Comparison of ENCODE assay signal across 9 mouse cellular contexts in genomic region chr16:6348103-6348502, GRCm38 (mm10).
DNase-seq lines count a peak whose midpoint lies in the region; ATAC-seq and TF ChIP-seq lines count a peak whose summit lies in the region.
"Had no signal": no experiment of that assay in that cellular context is flagged by ENCODE, and none has a peak within 500 bp of the region (broad histone marks: within the 10 kb centered on the region; RNA-seq: fewer than 3 reads in every experiment).

No protein-coding gene starts in this region.

- TF ChIP-seq CTCF in hindbrain, postnatal 0 days (IDR thresholded peaks at IDR 0.05; ENCODE audit: low read depth) = no peak

- H3K4me1 ChIP-seq in intestine, embryonic 15.5 days (replicated peaks) = no peaks in the 10 kb centered on the region
- no peaks in the 10 kb centered on the region; the same call in 1 of the 2 replicates for H3K4me1 ChIP-seq in intestine, embryonic 16.5 days (ENCODE audit: control insufficient read depth, insufficient read depth, low read length)
- H3K4me1 ChIP-seq in forebrain, embryonic 11.5 days (replicated peaks; ENCODE audit: control insufficient read depth, insufficient read depth, low read length) = peaks cover 6% of the 10 kb centered on the region; the same call in 1 of the 2 replicates
- H3K4me1 ChIP-seq in hindbrain, postnatal 0 days (ENCODE audit: insufficient read depth, low read length) = peaks cover 8% of the 10 kb centered on the region; the same call in 1 of the 2 replicates
- peaks cover 8% of the 10 kb centered on the region; the same call in 1 of the 2 replicates for H3K4me1 ChIP-seq in neural tube, embryonic 12.5 days
- H3K4me1 ChIP-seq: liver, embryonic 13.5 days had no signal

- 35% methylated on average over 9 of the region's 9 CpGs for WGBS in intestine, embryonic 15.5 days
- WGBS in intestine, embryonic 16.5 days = 26% methylated on average over 9 of the region's 9 CpGs
- 30% methylated on average over 9 of the region's 9 CpGs for WGBS in forebrain, embryonic 11.5 days
- 21% methylated on average over 9 of the region's 9 CpGs for WGBS in hindbrain, postnatal 0 days
- 28% methylated on average over 9 of the region's 9 CpGs for WGBS in neural tube, embryonic 12.5 days

- H3K36me3 ChIP-seq in intestine, embryonic 15.5 days = no peaks in the 10 kb centered on the region
- H3K36me3 ChIP-seq in intestine, embryonic 16.5 days (ENCODE audit: control insufficient read depth, insufficient read depth, low read length) = no peaks in the 10 kb centered on the region
- H3K36me3 ChIP-seq in forebrain, embryonic 11.5 days (ENCODE audit: control insufficient read depth, insufficient read depth, low read length) = no peaks in the 10 kb centered on the region
- no peaks in the 10 kb centered on the region for H3K36me3 ChIP-seq in hindbrain, postnatal 0 days (ENCODE audit: insufficient read depth, low read length)
- H3K36me3 ChIP-seq in neural tube, embryonic 12.5 days = no peaks in the 10 kb centered on the region
- H3K36me3 ChIP-seq: liver, embryonic 13.5 days had no signal

- H3K27ac ChIP-seq in intestine, embryonic 15.5 days = no peak overlapping the region
- no peak overlapping the region for H3K27ac ChIP-seq in intestine, embryonic 16.5 days (ENCODE audit: low read length)
- H3K27ac ChIP-seq in forebrain, embryonic 11.5 days (ENCODE audit: low read depth, low read length) = no peak overlapping the region
- peak overlapping the region; percentile 82 for H3K27ac ChIP-seq in hindbrain, postnatal 0 days
- no peak overlapping the region for H3K27ac ChIP-seq in neural tube, embryonic 12.5 days
- H3K27ac ChIP-seq: liver, embryonic 13.5 days had no signal

- no peak for DNase-seq in forebrain, embryonic 11.5 days (ENCODE audit: low spot score)
- DNase-seq in hindbrain, postnatal 0 days (ENCODE audit: low spot score) = peak; percentile 14
- no peak for DNase-seq in right cerebral cortex, postnatal 4 days
- DNase-seq in adrenal gland, adult 8-10 months = no peak
- DNase-seq: liver, embryonic 13.5 days had no signal

- ATAC-seq in intestine, embryonic 15.5 days = no peak
- ATAC-seq in intestine, embryonic 16.5 days = no peak
- peak; percentile 40; the same call in 1 of the 2 replicates for ATAC-seq in forebrain, embryonic 11.5 days (replicated peaks; ENCODE audit: low FRiP score)
- ATAC-seq in hindbrain, postnatal 0 days = peak; percentile 7; the same call in 1 of the 2 replicates
- ATAC-seq in neural tube, embryonic 12.5 days (ENCODE audit: low FRiP score, low read depth) = peak; percentile 49; the same call in 1 of the 2 replicates
- ATAC-seq in frontal cortex, adult (ENCODE audit: low TSS enrichment) = no peak

- no peak overlapping the region for H3K9ac ChIP-seq in intestine, embryonic 15.5 days
- no peak overlapping the region for H3K9ac ChIP-seq in intestine, embryonic 16.5 days (ENCODE audit: low read depth, low read length)
- H3K9ac ChIP-seq in forebrain, embryonic 11.5 days (ENCODE audit: low read length) = peak overlapping the region; percentile 53
- peak overlapping the region; percentile 57; the same call in 1 of the 2 replicates for H3K9ac ChIP-seq in hindbrain, postnatal 0 days (replicated peaks; ENCODE audit: low read length)
- no peak overlapping the region for H3K9ac ChIP-seq in neural tube, embryonic 12.5 days
- H3K9ac ChIP-seq: liver, embryonic 13.5 days had no signal

- H3K4me3 ChIP-seq in intestine, embryonic 15.5 days (replicated peaks) = no peak overlapping the region
- H3K4me3 ChIP-seq in intestine, embryonic 16.5 days (ENCODE audit: low read length) = no peak overlapping the region
- peak overlapping the region; percentile 37 for H3K4me3 ChIP-seq in forebrain, embryonic 11.5 days (ENCODE audit: low read depth, low read length)
- H3K4me3 ChIP-seq in hindbrain, postnatal 0 days (ENCODE audit: low read length) = peak overlapping the region; percentile 50
- H3K4me3 ChIP-seq in neural tube, embryonic 12.5 days = 0 out of 2 replicates have a peak overlapping the region, but pooled peaks have one; percentile 39
- H3K4me3 ChIP-seq: liver, embryonic 13.5 days had no signal

- H3K9me3 ChIP-seq in intestine, embryonic 15.5 days = no peaks in the 10 kb centered on the region
- H3K9me3 ChIP-seq in intestine, embryonic 16.5 days (ENCODE audit: control insufficient read depth, low read length) = no peaks in the 10 kb centered on the region
- H3K9me3 ChIP-seq in forebrain, embryonic 11.5 days (ENCODE audit: control insufficient read depth, low read length) = no peaks in the 10 kb centered on the region
- H3K9me3 ChIP-seq in hindbrain, postnatal 0 days (ENCODE audit: low read length) = no peaks in the 10 kb centered on the region
- H3K9me3 ChIP-seq in neural tube, embryonic 12.5 days = no peaks in the 10 kb centered on the region
- H3K9me3 ChIP-seq: liver, embryonic 13.5 days had no signal

- H3K4me2 ChIP-seq in intestine, embryonic 15.5 days (replicated peaks) = peak overlapping the region; percentile 52; the same call in 1 of the 2 replicates
- no peak overlapping the region for H3K4me2 ChIP-seq in intestine, embryonic 16.5 days (ENCODE audit: low read depth, low read length)
- peak overlapping the region; percentile 77 for H3K4me2 ChIP-seq in forebrain, embryonic 11.5 days (ENCODE audit: low read depth, low read length, severe bottlenecking)
- H3K4me2 ChIP-seq in hindbrain, postnatal 0 days (ENCODE audit: low read depth, low read length) = peak overlapping the region; percentile 74
- H3K4me2 ChIP-seq in neural tube, embryonic 12.5 days (replicated peaks) = peak overlapping the region; percentile 75
- H3K4me2 ChIP-seq: liver, embryonic 13.5 days had no signal

- H3K27me3 ChIP-seq in intestine, embryonic 15.5 days (replicated peaks) = peaks cover 27% of the 10 kb centered on the region
- H3K27me3 ChIP-seq in intestine, embryonic 16.5 days (replicated peaks; ENCODE audit: control insufficient read depth, insufficient read depth, low read length) = peaks cover 26% of the 10 kb centered on the region
- H3K27me3 ChIP-seq in forebrain, embryonic 11.5 days (ENCODE audit: control insufficient read depth, insufficient read depth, low read length) = peaks cover 20% of the 10 kb centered on the region
- H3K27me3 ChIP-seq in hindbrain, postnatal 0 days (ENCODE audit: insufficient read depth, low read length) = no peaks in the 10 kb centered on the region
- H3K27me3 ChIP-seq in neural tube, embryonic 12.5 days (replicated peaks) = peaks cover 10% of the 10 kb centered on the region; the same call in 1 of the 2 replicates

Comparison
In these comparisons a context has a peak if more than half of its experiments do, and no peak if none do; other contexts are left out.
1. ATAC-seq: peak in forebrain, embryonic 11.5 days (single experiment), hindbrain, postnatal 0 days (single experiment) and neural tube, embryonic 12.5 days (single experiment); none in intestine, embryonic 15.5 days (single experiment), intestine, embryonic 16.5 days (single experiment) and frontal cortex, adult (single experiment).
2. H3K4me3 ChIP-seq: peak in forebrain, embryonic 11.5 days (single experiment), hindbrain, postnatal 0 days (single experiment) and neural tube, embryonic 12.5 days (single experiment); none in intestine, embryonic 15.5 days (single experiment) and intestine, embryonic 16.5 days (single experiment).
3. H3K9ac ChIP-seq: peak in forebrain, embryonic 11.5 days (single experiment) and hindbrain, postnatal 0 days (single experiment); none in intestine, embryonic 15.5 days (single experiment), intestine, embryonic 16.5 days (single experiment) and neural tube, embryonic 12.5 days (single experiment).